Mouse (Mus musculus) myocyte (in vitro differentiated cells): Measurements from ENCODE around the gene Samd4.

Source experiments
- E2F4 ChIP-seq: IDR thresholded peaks from one replicate; pipeline ENCODE4 v1.6.1; 2011; ENCODE audit warnings: mild to moderate bottlenecking, control low read depth, moderate library complexity; ENCODE audit not compliant: insufficient read depth
- MAX ChIP-seq: IDR thresholded peaks from one replicate; pipeline ENCODE4 v1.6.1; 2011; ENCODE audit warnings: low read depth, mild to moderate bottlenecking, control low read depth
- POLR2A ChIP-seq: IDR thresholded peaks from one replicate; pipeline ENCODE4 v1.6.1; 2011; ENCODE audit warnings: low read depth, mild to moderate bottlenecking, control low read depth, moderate library complexity; ENCODE audit not compliant: insufficient read length
- POLR2AphosphoS2 ChIP-seq: IDR thresholded peaks from one replicate; pipeline ENCODE4 v1.6.1; 2011; ENCODE audit warnings: low read depth, control low read depth; ENCODE audit not compliant: insufficient read length
- SRF ChIP-seq: IDR thresholded peaks from one replicate; pipeline ENCODE4 v1.6.1; 2011; ENCODE audit warnings: low read depth; ENCODE audit not compliant: control insufficient read depth, insufficient read length
- TCF12 ChIP-seq: IDR thresholded peaks from one replicate; pipeline ENCODE4 v1.6.1; 2011; ENCODE audit warnings: mild to moderate bottlenecking, control low read depth; ENCODE audit not compliant: poor library complexity, insufficient read depth, severe bottlenecking
- USF1 ChIP-seq: IDR thresholded peaks from one replicate; pipeline ENCODE4 v1.6.1; 2011; ENCODE audit warnings: low read depth, mild to moderate bottlenecking, control low read depth, moderate library complexity

- no peak for TF ChIP-seq TCF12
- no peak for TF ChIP-seq USF1
- no peak for TF ChIP-seq SRF
- no peak for TF ChIP-seq E2F4
- TF ChIP-seq POLR2A, result no peak
- no peak for TF ChIP-seq MAX
- TF ChIP-seq POLR2AphosphoS2, result no peak
Measured at GRCm38 (mm10) chr14:47154303-47154702, 271.6 kb downstream of the Samd4 start.
